Mouse (Mus musculus) megakaryocyte, embryonic 14.5 days (primary cell): ENCODE measurements around the gene Zscan5b.

Source experiments
- FLI1 ChIP-seq: IDR thresholded peaks from 2 replicates; pipeline ENCODE4 v1.6.1; 2012; ENCODE audit warnings: low read length, inconsistent platforms, mixed read lengths
- GATA1 ChIP-seq: IDR thresholded peaks from 3 replicates; pipeline ENCODE4 v1.6.1; 2012; ENCODE audit warnings: mixed read lengths, low read length, inconsistent platforms, borderline replicate concordance

GRCm38 (mm10) chr7:6265695-6266094 lies 43.6 kb downstream of the Zscan5b start:
- no peak for TF ChIP-seq GATA1
- no peak for TF ChIP-seq FLI1
